Mouse (Mus musculus) heart, postnatal 0 days (tissue): ENCODE measurements at regions not wholly inside any gene's neighbourhood (a gene's known extent, or its start where the extent isn't known, plus 50 kb on each side); places are given as distances from the start of the nearest gene placed in this dataset.

Source experiments
- CTCF ChIP-seq: IDR thresholded peaks from 2 replicates; pipeline ENCODE4 v1.5.1; 2016; ENCODE audit warnings: antibody characterized with exemption, control low read depth, low read depth
- EP300 ChIP-seq: IDR thresholded peaks from 2 replicates; pipeline ENCODE4 v1.6.1; 2016; ENCODE audit warnings: antibody characterized with exemption, low read depth

DNA sequence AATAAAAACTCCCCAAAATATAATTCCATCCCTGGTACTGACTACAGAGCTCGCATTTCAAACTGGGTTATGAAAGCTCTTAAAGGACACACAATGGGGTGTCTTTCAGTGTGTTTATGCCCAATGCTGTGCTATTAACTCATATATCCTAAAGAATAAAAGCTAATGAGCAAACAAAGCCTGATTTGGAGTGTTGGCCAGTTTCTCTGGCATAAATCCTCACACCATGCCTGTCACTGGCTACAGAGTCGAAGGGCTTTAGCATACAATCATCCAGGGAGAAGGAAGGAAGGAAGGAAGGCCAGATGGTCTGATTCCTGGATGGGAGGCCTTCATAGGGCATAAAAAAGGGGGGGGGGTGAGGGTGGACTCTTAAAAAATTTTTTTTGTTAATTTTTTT is 74.8 kb upstream of the Trpc3 start:
- TF ChIP-seq CTCF (no peak), EP300 (no peak)
